Mouse (Mus musculus) right cerebral cortex, postnatal 4 days (tissue): ENCODE results near the gene Zfp850.
"Not testable (repeated sequence)": the region's sequence is repeated elsewhere in the genome, so short reads cannot be mapped to it uniquely, and the experiment has no call there.

Experiments
- DNase-seq: peaks from one replicate; pipeline ENCODE4 v3.0.0-alpha.2; 2022

Gene Zfp850

GRCm38 (mm10) chr7:28013549-28014444 lies at the start of gene Zfp850:
Gene Zfp850, minus strand, starts transcription at chr7:28014115.
- DNase-seq = peak; percentile 80

- no peak for DNase-seq
These were observed 46.1 kb upstream of the Zfp850 start for GRCm38 (mm10) chr7:28059972-28060371.

GRCm38 (mm10) chr7:28053046-28053930 lies 39.4 kb upstream of the Zfp850 start:
- no peak for DNase-seq

- no peak for DNase-seq
These were observed 36.7 kb upstream of the Zfp850 start for GRCm38 (mm10) chr7:28050584-28050983.

GRCm38 (mm10) chr7:28049476-28050409 lies 35.8 kb upstream of the Zfp850 start, which contains the start of gene Psmc4:
Gene Psmc4, minus strand, starts transcription at chr7:28050101.
- DNase-seq = peak; percentile 99

GRCm38 (mm10) chr7:28044524-28044923 lies 30.6 kb upstream of the Zfp850 start:
- DNase-seq = no peak

- no peak for DNase-seq
These were observed 513 bp upstream of the Zfp850 start for GRCm38 (mm10) chr7:28014445-28014810.

GRCm38 (mm10) chr7:28010271-28010670 lies 3.6 kb downstream of the Zfp850 start:
- DNase-seq = no peak

- DNase-seq = no peak
These were observed 31.7 kb downstream of the Zfp850 start for GRCm38 (mm10) chr7:27982197-27982596.

- peak; percentile 65 for DNase-seq
These were observed 35.0 kb downstream of the Zfp850 start, which contains the start of gene Zfp780b for GRCm38 (mm10) chr7:27978683-27979528. Gene Zfp780b, minus strand, starts transcription at chr7:27979171.

GRCm38 (mm10) chr7:27949451-27949850 lies 64.5 kb downstream of the Zfp850 start:
- DNase-seq = not testable (repeated sequence)

- DNase-seq = peak; percentile 16
These were observed 72.0 kb downstream of the Zfp850 start for GRCm38 (mm10) chr7:27941869-27942268.
